Mouse (Mus musculus) gastrocnemius, postnatal 4 days (tissue): ENCODE results near the gene Trpv2. TPM values are rescaled to one million over a fixed set of nuclear protein-coding genes. Genes with fewer than 3 reads are reported as not detected.

ENCODE experiments used
- DNase-seq, 2 experiments: peaks; one replicate each; pipeline ENCODE4 v3.0.0; 2021 to 2022; ENCODE audit warnings: low spot score in 2 of 2, mixed read lengths in 2 of 2
- long read RNA-seq, 2 experiments: library from polyadenylated mRNA; stranded (forward); transcript quantifications; one replicate each; pipeline ENCODE4 v2.0.0; 2021
- total RNA-seq, 2 experiments: library from RNA; stranded (reverse); gene quantifications; 2 replicates each; pipeline ENCODE4 v1.2.3; 2021

The Trpv2 gene
- 1 to 10 TPM; 3.6 to 4.7 TPM for total RNA-seq
- long read RNA-seq, experiment 1, partial matches to known transcripts: 2 of 3 reads
- long read RNA-seq, experiment 1, other reads (novel, unspliced or antisense): 1 of 3 reads
- long read RNA-seq, experiment 2, partial matches to known transcripts: 7 of 7 reads
- long read RNA-seq, experiment 2, other reads (novel, unspliced or antisense): 0 of 7 reads

GRCm38 (mm10) chr11:62573959-62574702 lies at the start of gene Trpv2:
TSS of gene Trpv2 (plus strand) at chr11:62574486.
- DNase-seq: no peak

GRCm38 (mm10) chr11:62537089-62537488 lies 37.2 kb upstream of the Trpv2 start:
- DNase-seq: no peak

- DNase-seq: no peak
Measured at GRCm38 (mm10) chr11:62537590-62537989, 36.7 kb upstream of the Trpv2 start.

GRCm38 (mm10) chr11:62538321-62539088 lies 35.8 kb upstream of the Trpv2 start:
- peak; percentile 35 to 68 for DNase-seq

- peak; percentile 47 to 72 for DNase-seq
Measured at GRCm38 (mm10) chr11:62539089-62539890, 35.0 kb upstream of the Trpv2 start, which contains the start of gene Cenpv. TSS of gene Cenpv (minus strand) at chr11:62539261.

- no peak for DNase-seq
Measured at GRCm38 (mm10) chr11:62540167-62540566, 34.1 kb upstream of the Trpv2 start.

GRCm38 (mm10) chr11:62540969-62541368 lies 33.3 kb upstream of the Trpv2 start:
- DNase-seq: no peak

GRCm38 (mm10) chr11:62541581-62541980 lies 32.7 kb upstream of the Trpv2 start:
- no peak for DNase-seq

- no peak for DNase-seq
Measured at GRCm38 (mm10) chr11:62543991-62544390, 30.3 kb upstream of the Trpv2 start.

GRCm38 (mm10) chr11:62549782-62550181 lies 24.5 kb upstream of the Trpv2 start:
- peak; percentile 66 to 84 for DNase-seq

- peak in 1 of 2 experiments; percentile 52 for DNase-seq
Measured at GRCm38 (mm10) chr11:62550227-62550685, 24.0 kb upstream of the Trpv2 start.

GRCm38 (mm10) chr11:62550727-62551225 lies 23.5 kb upstream of the Trpv2 start, which contains the start of gene Ubb:
TSS of gene Ubb (plus strand) at chr11:62551171.
- DNase-seq: peak; percentile 98 to 99

- peak; percentile 87 to 93 for DNase-seq
Measured at GRCm38 (mm10) chr11:62551226-62552119, 22.8 kb upstream of the Trpv2 start.

GRCm38 (mm10) chr11:62553186-62553585 lies 21.1 kb upstream of the Trpv2 start:
- no peak for DNase-seq

GRCm38 (mm10) chr11:62553633-62554032 lies 20.7 kb upstream of the Trpv2 start:
- DNase-seq: no peak

- no peak for DNase-seq
Measured at GRCm38 (mm10) chr11:62554163-62554855, 20.0 kb upstream of the Trpv2 start.

GRCm38 (mm10) chr11:62554934-62555517 lies 19.3 kb upstream of the Trpv2 start:
- no peak for DNase-seq

GRCm38 (mm10) chr11:62555896-62556412 lies 18.3 kb upstream of the Trpv2 start:
- no peak for DNase-seq
